Mouse (Mus musculus) pancreas, adult 10 weeks (tissue): ENCODE results near the gene Myom1. TPM values are rescaled to one million over a fixed set of nuclear protein-coding genes. Genes with fewer than 3 reads are reported as not detected.

Source experiments
- polyA plus RNA-seq: library from polyadenylated mRNA; stranded (reverse); fragments of 350-450 nt; fragmentation: Illumina TruSeq; extraction: RNeasy Lipid Tissue Mini Kit (QIAGEN cat#74804); gene quantifications from one replicate; pipeline ENCODE4 v1.2.3, GENCODE M21; 2015; ENCODE audit warnings: low read depth, low replicate concordance; ENCODE audit not compliant: insufficient read depth

The Myom1 gene
- 11.9 TPM for polyA plus RNA-seq

GRCm38 (mm10) chr17:71002081-71002743, at the start of gene Myom1:
TSS of gene Myom1 (plus strand) at chr17:71002633.

GRCm38 (mm10) chr17:71002744-71003094, 286 bp downstream of the Myom1 start, which contains the start of gene Myl12a:
TSS of gene Myl12a (minus strand) at chr17:71002878.

Other genes starting within 250 kb of the Myom1 start
- gene Tgif1, start 149.1 kb upstream of the Myom1 start, polyA plus RNA-seq, result 9.6 TPM
- gene Myl12a, start 245 bp downstream of the Myom1 start, polyA plus RNA-seq, result 76.3 TPM
- gene Lpin2, start 179.9 kb downstream of the Myom1 start, polyA plus RNA-seq, result 4.0 TPM